Mouse (Mus musculus): ENCODE measurements at regions not wholly inside any gene's neighbourhood (a gene's known extent, or its start where the extent isn't known, plus 50 kb on each side); places are given as distances from the start of the nearest gene placed in this dataset.

- intact Hi-C loops (cut with DNase I) = no loop called here
- no peak for DNase-seq
Measured at GRCm38 (mm10) chr14:15273107-15273506, 165.7 kb downstream of the Lrrc3b start.

GRCm38 (mm10) chr14:15272364-15272763, 166.4 kb downstream of the Lrrc3b start:
- no peak for DNase-seq
- intact Hi-C loops (cut with DNase I) = no loop called here

- intact Hi-C loops (cut with DNase I) = no loop called here
- peak; percentile 5 for DNase-seq
Measured at GRCm38 (mm10) chr14:15266287-15266686, 172.5 kb downstream of the Lrrc3b start.

- intact Hi-C loops (cut with DNase I) = no loop called here
- DNase-seq = peak; percentile 5
Measured at GRCm38 (mm10) chr14:15262996-15263395, 175.8 kb downstream of the Lrrc3b start.

- intact Hi-C loops (cut with DNase I) = no loop called here
Measured at GRCm38 (mm10) chr14:15255729-15256128, 183.1 kb downstream of the Lrrc3b start.

GRCm38 (mm10) chr14:15205626-15206025, 233.2 kb downstream of the Lrrc3b start:
- DNase-seq = no peak

More at GRCm38 (mm10) chr14:15255729-15256128, 183.1 kb downstream of the Lrrc3b start:
- peak; percentile 4 for DNase-seq

GRCm38 (mm10) chr14:15204284-15204683, 234.5 kb downstream of the Lrrc3b start:
- intact Hi-C loops (cut with DNase I) = no loop called here
- no peak for DNase-seq

More at GRCm38 (mm10) chr14:15205626-15206025, 233.2 kb downstream of the Lrrc3b start:
- intact Hi-C loops (cut with DNase I) = no loop called here
